Mouse (Mus musculus) MEL-GATA-1-ER (cell line): Measurements from ENCODE around the gene Zfp811.
"Not testable (repeated sequence)": the region's sequence is repeated elsewhere in the genome, so short reads cannot be mapped to it uniquely, and the experiment has no call there.

Experiments used
- DNase-seq: peaks from one replicate; pipeline ENCODE4 v3.0.0-alpha.2; 2012; ENCODE audit warnings: low read depth; ENCODE audit errors: extremely low read depth

Gene Zfp811

DNA sequence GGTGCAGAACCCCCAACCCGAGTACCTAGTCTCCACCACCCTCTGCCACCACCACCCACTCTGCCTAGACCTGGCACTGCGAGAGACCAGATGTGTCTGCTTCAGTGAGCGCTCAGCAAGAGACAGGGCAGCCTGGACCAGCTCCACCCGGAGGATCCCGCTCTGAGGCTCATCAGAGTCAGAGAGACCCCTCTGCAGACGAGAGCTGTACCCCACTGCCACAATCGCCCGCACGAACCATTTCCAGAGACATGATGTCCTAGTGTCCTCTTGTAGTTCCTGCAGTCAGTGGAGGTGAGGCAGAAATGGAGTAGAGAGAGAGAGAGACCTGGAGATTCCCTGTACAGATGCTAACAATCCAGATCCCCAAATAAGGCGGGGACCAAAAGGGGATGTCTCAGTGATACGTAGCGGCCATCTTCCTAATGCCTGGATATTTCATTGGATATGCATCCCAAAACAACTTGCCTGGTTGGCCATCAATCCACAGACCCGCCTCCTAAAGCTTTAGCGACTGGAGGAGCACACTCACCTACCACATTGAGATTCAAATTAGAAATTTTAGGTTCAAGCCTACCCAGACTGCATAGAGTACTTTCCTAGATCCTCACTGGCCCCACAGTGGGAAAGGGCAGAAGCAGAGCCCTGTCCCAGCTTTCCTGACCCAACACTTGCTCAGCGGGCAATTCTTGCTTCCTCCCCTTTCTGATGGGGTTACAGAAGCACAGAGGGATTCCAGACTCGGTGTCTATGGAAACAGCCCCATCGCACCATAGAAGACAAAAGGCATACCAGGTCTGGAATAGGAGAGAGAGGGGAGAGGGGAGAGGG lies at the start of gene Zfp811:
Zfp811 (minus strand) TSS at position 388 of the 831 bp plus-strand sequence.
- DNase-seq, result no peak

DNA sequence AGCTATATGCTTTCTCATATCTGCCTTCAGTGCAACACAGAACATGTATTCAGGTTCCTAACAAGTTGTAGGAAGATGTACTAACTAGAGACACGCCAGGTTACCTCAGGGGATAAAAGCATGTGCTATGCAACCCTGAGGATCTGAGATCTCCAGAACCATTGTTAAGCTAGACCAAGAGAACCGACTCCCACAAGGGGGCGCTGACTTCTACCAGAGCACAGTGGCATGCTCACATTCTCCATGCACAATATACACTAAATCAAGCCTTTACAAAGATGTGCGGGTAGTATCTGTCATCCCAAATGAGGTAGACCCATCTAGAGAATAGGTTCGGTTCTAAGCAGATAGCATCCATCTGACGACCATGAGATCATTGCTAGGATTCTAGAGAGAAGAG lies 47.0 kb upstream of the Zfp811 start:
- not testable (repeated sequence) for DNase-seq

DNA sequence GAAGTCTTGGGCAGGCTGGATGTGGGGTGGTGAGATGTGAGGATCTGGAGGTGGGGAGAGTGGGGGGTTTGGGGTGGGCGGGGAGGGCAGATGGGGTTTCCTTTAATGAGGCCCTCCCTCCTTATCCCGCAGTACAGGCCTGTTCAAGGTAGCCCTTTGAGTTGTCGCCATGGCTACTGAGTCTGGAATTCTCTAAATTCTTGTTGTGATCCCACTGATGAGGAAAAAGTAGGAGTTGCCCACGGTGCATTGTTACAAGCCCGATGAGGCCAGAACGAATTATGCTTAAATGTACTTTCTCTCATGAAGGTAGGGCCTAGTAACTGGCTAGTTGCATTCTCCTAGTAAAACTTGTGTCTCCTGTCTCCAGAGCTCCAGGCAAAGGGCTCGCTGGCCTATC lies 41.9 kb upstream of the Zfp811 start:
- no peak for DNase-seq

DNA sequence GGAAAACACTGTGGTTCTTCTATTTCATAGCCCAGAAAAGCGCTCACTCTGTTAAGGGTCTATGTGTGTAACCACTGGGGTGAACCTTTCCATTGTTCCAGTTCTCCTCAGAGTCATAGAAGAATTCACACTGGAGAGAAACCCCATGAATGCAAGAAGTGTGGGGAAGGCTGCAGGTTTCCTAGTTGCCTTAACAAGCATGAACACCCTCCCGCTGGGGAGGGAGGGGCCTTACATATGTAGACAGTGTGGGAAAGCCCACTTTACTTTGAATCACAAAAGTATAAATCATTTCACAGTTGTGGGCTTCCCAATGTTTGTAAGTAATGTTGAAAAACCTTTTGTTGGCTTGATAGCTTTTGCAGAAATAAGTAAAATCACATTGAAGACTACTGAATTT lies 31.7 kb upstream of the Zfp811 start:
- DNase-seq, result no peak

DNA sequence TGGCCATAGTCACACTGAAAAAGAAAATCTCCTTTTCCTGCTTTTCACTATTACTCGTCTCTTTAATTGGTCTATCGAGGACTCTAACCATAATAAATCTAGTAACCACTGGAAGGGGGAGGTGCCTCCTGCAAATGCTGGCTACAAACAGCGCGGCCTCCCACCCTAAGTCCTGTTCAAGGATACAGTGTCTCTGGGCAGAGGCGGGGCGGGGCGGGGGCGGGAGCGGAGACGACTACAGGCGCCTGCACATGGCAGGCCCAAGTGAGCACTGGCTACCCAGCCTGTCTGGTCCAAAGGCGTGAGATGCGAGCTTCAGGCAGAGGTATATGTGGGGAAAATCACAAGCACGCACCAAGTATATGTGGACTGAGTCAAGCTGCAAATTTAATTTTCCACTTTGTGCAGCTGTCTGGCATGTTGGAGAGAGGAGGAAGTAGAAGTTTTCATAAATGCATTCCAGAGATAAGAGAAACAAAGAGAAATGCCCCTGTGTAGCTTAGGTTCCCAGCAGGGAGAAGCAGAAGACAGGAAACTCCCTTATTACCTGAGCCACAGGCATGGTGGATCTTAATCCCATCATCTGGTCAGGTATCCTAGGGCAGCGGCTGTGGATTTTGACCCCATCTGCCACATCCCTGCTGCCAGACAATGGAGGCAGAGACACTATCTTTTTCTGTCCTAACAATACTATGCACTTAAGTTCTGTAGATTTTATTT lies 29.5 kb upstream of the Zfp811 start:
- no peak for DNase-seq

DNA sequence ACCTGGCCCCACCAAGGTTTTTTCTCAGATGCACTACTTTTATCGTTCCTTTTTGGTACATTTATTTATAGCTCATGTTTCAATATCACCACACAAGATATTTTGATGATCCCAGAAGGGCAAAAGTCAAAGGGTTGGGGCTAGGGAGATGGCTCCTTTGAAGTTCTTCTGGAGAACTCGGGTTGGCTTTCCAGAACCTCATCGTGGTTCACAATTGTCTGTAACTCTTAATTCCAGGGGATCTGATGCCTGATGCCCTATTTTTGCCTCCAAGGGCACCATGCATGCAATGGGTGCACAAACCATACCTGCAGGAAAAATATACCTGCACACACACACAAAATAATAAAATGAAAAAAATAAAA lies 20.7 kb upstream of the Zfp811 start:
- DNase-seq, result no peak

DNA sequence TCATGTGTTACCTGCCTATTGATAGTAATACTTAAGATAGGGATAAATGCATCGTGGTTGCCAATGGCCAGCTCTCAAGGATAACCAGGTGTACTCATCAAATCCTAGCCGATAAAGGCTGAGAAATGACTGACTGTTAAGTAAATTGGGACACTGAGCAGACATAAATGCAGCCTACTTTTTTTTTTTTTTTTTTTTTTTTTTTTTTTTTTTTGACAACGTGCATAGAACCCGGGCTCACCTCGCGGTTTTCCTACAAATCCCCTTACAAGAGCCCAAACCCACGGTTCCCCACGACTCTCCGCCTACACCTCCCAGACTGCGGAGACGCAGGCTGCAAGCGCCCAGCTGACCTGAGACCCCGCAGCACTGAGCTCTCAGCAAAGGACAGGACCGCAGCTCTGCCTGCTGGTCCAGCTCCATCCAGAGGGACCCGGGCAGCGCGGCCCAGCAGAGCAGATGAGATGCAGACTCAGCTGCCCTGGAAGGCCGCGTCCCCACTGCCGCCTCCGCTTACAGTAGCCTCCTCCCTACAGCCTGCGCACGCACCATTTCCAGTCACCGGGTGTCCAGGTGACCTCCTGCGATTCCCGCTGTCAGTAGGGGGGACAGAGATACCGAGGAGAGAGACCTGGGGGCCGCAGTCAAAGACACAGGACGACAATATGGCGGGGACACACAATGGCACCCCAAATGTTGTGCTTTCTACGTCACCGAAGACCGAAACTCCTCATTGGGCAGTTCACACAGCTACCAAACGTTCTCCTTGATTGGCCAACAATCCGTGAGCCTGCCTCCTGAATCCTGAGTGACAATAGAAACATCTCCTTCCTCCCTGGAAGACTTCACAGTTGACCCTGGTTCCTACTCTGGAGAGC lies 20.0 kb upstream of the Zfp811 start, which contains the start of gene Zfp799:
Zfp799 (minus strand) TSS at position 722 of the 878 bp plus-strand sequence.
- no peak for DNase-seq

DNA sequence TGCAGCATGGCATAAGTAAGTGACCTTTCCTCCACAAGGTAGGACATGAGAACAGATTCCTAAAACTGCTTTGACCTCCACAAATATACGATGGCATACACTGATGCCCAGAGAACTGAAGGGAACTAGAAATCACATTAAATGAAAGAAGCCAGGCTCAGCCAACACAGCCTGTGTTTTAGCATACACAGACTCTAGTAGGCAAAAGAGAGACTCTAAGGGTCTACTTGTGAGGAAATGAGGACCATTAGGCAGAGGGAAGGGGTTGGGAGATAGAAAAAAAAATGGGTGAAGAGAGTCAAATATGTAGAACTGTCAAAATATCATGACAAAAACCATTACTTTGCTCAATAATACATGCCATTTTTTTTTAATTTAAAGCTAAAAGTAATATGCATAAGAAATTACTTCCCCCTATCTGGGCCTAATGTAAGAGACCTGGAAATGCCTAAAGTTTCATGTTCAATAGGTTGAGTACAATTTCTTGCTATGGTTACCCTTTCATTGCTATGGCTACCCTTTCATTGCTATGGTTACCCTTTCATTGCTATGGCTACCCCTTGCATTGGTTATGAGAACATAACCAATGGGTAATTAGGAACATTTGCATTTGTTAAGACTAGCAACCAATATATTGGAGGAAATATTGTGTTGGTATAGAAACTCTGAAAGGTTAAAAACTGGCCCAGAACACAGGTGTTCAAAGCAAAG lies 6.5 kb upstream of the Zfp811 start:
- DNase-seq, result no peak

DNA sequence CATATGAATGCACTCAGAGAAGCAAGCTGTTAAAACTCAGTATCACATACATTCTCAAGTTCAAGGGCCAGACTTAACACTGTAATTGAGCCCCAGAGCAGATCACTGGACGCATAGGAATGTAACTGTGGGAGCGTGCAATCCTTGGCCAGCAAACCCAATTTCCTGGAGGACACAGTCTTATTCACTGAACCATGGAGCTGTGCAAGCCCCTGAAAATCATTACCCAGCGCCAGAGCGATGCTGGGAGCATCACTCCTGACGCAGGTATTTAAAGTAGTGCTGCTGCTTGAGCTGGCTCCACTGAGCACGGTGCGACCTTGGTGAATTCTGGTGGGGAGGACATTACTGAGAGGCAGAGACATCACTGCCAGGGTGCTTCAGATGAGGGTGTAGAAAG lies 4.4 kb upstream of the Zfp811 start:
- no peak for DNase-seq

DNA sequence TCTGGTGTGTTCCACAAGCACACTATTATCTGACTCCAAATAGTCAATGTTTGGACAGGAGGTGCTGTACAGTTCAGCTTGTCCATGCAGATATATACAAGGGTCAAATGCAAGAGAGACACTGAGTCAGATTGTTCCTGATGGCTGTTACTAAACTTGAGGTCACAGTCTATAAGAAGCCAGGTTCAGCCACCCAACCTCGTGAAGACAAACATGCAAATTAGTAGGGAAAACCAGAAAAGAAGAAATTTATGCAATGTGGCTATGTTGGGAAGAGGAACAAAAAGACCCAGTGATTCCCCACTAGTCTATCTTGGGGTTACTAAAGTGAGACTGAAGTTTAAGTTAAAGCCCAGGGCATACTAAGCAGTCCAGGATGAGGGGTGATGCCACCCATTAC lies 917 bp upstream of the Zfp811 start:
- DNase-seq, result no peak

DNA sequence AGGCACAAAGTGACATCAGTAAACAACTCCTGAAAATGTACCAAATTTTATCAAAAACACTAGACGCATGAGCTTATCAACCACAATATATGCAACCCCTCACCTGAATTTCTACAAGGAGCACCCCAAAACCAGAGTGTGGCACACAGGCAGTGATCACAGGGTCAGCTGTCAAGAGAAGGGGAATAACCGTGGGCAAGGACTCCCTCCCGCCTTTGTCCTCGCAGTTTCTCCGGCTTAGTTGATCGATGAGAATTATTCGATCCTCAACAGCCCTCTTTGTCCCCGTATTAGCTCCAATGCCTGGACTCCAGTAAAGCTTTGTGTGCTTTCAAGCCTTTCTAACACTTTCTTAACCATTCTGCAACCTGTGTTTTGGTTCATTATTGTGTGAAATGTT lies 810 bp downstream of the Zfp811 start:
- DNase-seq, result no peak

DNA sequence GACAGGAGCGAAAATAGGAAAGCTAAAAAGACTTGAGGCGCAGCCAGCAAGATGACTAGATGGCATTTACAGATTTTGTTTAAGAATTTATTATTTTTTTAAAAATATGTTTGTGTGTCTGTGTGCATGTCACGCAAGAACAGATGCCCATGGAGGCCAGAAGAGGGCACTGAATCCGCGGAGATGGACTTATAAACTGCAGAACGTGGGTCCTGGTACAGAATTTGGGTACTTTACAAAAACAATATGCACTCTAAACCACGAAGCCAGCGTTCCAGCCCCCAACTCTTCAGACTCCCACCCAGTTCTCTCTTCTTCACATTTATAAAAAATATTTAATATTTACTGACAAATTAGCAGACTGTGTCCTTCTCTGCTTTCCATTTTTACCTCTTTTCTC lies 20.5 kb downstream of the Zfp811 start:
- DNase-seq, result no peak

DNA sequence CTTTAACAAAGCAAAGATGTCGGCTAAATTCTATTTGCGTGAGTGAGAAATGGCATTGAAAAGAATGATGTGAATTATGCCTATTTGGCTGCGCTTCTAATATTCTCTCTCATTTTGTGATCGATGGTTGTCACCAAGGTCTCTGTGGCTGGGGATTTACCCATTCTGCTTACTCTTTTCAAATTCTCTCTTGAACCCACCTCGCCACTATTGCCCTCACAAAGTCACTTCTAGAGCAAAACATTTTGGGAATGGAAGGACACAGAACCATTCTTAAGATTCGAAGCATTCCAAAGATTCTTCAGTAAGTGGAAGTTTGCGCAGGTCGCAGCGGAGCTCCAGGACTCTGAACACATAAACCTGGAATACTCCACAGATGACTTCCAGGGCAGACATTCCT lies 21.2 kb downstream of the Zfp811 start:
- DNase-seq, result no peak

DNA sequence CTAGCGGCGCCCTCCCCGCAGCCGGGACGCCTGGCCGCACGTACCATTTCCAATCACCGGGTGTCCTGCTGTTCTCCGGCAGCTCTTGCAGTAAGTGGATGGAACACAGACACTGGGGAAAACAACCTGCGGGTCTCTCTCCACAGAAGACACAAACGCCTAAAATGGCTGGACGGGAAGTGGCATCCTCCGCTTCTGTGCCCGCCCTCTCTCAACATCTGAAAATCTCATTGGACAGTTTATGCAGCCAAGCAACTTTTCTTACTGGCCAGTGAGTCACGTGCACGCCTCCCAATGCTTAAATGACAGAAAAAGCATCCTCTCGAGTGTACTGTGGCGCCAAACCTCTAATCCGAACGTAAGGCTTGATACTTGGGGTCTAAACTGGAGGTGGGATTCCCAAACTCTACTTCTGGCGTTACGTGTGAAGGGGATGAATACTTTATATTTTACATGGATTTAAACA lies 21.6 kb downstream of the Zfp811 start, which contains the start of gene Zfp871:
Zfp871 (minus strand) TSS at position 194 of the 466 bp plus-strand sequence.
- peak; percentile 94 for DNase-seq

DNA sequence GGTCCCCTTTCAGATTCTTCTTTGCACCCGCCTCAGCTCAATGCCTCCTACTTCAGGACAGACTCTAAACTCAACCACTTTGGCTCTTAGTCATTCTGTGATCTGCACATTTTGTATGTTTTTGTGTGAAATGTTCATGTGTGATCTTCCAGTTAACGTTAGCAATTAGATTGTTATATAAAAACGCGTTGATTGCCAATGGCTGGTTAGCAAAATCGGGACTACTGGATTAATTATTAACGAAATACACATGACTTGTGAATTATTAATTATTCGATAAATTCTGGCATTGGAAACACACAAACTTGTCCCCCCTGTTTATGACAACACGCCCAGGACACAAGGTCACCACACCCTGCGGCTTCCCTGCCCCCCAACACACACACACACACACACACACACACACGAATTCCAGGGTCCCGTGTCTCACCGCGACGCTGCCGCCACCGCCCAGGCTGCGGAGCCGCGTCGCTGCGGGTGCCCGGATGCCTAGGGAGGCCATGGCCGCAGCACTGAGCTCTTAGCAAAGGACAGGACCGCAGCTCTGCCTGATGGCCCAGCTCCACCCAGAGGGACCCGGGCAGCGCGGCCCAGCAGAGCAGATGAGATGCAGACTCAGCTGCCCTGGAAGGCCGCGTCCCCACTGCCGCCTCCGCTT lies 22.2 kb downstream of the Zfp811 start:
- DNase-seq, result peak; percentile 9

DNA sequence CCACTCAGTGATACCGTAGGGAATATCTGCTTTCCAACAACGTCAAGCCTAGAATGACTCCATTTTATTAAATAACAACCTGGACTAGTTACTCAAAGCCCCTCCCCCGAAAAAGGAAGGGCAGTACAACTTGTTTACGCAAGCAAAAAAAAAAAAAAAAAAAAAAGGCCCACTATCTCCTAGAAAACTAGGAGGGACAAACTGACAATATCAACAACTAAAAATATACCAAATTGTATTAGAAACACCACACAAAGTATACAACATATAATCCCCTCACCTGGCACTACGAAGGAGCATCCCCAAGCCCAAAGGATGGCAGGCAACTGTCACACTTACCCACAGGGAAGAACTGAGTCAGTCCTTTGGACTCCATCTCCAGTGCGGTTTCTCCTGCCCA lies 22.8 kb downstream of the Zfp811 start:
- no peak for DNase-seq

DNA sequence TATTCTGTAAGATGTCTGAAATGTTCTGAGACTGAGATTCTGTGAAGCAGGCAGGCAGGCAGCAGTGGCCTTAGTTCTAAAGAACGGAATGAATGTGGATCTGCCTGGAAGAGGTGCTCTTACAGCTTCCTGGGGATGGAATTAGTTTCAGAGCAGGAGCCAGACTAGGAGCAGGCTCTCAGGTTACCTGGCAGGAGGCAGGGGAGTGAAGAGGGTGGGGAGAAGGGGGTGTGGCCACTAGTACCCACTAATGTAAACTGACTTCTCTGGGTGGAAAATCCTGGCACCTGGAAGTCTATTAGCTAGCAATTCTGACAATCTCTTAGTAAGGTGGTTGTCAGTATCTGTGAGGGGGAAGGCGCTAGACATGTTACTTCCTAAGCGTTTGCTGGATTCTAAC lies 24.1 kb downstream of the Zfp811 start:
- DNase-seq, result no peak

DNA sequence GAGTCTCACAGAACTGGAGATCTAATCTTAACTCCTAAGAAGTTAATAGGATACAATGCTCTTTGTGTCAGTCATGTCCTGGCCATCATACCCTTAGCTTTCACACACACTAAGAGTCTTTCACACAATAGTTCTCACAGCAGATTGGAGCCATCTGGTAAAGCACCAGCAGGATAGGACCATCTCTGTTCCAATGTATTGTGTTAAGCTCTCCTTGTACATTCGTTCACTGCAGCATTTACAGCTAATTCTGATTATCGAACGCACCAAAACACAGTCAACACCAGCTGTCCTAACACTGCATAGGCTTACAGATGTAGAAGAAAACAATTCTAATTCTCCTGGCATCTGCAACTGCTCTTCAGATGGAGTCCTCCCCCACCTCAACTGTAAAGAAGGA lies 32.2 kb downstream of the Zfp811 start:
- DNase-seq, result no peak

DNA sequence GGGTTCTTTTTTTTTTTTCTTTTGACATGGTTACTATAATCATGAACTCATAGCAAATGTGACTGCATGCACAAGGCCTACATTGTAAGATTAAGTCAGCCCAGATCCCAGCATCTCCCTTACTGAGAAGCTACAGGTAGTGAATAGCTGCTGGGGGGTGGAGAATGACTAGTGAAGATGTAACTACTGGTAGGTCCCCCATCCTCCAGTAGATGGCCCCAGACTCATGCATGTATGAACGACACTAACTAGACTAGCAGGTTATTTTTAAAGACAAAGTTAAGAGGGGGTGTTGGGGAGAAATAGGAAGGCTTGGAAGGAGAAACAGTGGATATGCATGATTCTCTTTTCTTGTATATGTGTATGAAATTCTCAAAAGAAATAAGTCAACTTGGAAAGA lies 38.5 kb downstream of the Zfp811 start:
- DNase-seq, result no peak

DNA sequence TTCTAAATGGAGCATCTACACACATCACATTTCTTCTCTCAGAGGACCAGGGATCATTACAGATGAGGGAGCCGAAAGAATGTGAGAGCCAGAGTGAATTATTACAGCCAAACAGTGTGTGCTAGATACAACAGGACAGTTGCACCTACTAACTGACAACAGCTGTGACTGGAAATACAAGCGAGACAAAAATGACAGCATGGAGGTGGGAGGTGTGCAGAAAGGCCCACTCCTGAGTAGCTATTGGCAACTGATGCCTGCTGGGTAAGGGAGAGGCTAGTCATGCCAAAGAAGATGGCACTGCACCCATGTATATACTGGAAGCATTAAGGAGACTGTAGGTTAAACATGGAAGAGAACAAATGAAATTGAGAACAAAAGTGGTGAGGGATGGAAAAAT lies 43.3 kb downstream of the Zfp811 start:
- no peak for DNase-seq
